Mouse (Mus musculus) heart, embryonic 15.5 days (tissue): ENCODE measurements around the gene Fam207a. TPM values are rescaled to one million over a fixed set of nuclear protein-coding genes. Genes with fewer than 3 reads are reported as not detected.

Experiments
- ATAC-seq: fragments of 200-750 bp; cut with Nextera tagmentation; replicated peaks from 2 replicates; pipeline ENCODE4 v1.8.0; 2017; ENCODE audit warnings: low read depth, moderate TSS enrichment; ENCODE audit not compliant: insufficient number of reproducible peaks, insufficient read depth, low FRiP score
- H3K27ac ChIP-seq: fragments of 300-500 bp; sonication (generic); 2 replicates; pipeline ENCODE4 v1.5.1; 2015; ENCODE audit warnings: mild to moderate bottlenecking, inconsistent platforms
- H3K27me3 ChIP-seq: fragments of 300-500 bp; sonication (generic); 2 replicates; pipeline ENCODE4 v1.6.1; 2015; ENCODE audit warnings: inconsistent platforms
- H3K36me3 ChIP-seq: fragments of 300-500 bp; sonication (generic); 2 replicates; pipeline ENCODE4 v1.6.1; 2015; ENCODE audit warnings: mild to moderate bottlenecking, inconsistent platforms
- H3K4me1 ChIP-seq: fragments of 300-500 bp; sonication (generic); replicated peaks from 2 replicates; pipeline ENCODE4 v1.6.1; 2015; ENCODE audit warnings: inconsistent platforms
- H3K4me2 ChIP-seq: fragments of 300-500 bp; sonication (generic); 2 replicates; pipeline ENCODE4 v1.6.1; 2015; ENCODE audit warnings: inconsistent platforms, mild to moderate bottlenecking, moderate library complexity
- H3K4me3 ChIP-seq: fragments of 300-500 bp; sonication (generic); 2 replicates; pipeline ENCODE4 v1.5.1; 2015; ENCODE audit warnings: mild to moderate bottlenecking, inconsistent platforms
- H3K9ac ChIP-seq: fragments of 300-500 bp; sonication (generic); 2 replicates; pipeline ENCODE4 v1.6.1; 2015; ENCODE audit warnings: mild to moderate bottlenecking, inconsistent platforms
- H3K9me3 ChIP-seq: fragments of 300-500 bp; sonication (generic); replicated peaks from 2 replicates; pipeline ENCODE4 v1.6.1; 2016; ENCODE audit warnings: inconsistent platforms
- WGBS: fragments of 180-500 bp; shearing (Covaris S2); methylation state at CpG from one replicate; pipeline ENCODE4 v1.1.7; 2015; ENCODE audit warnings: mixed read lengths; 5-methylcytosine and 5-hydroxymethylcytosine counted together
- polyA plus RNA-seq: library from polyadenylated mRNA; unstranded; fragments of >200 nt; fragmentation: Nextera tagmentation; extraction: Ambion mirVana; gene quantifications from 2 replicates; pipeline ENCODE4 v1.2.1, GENCODE M21; 2015

Gene Fam207a
- polyA plus RNA-seq, result 21.3 and 28.1 TPM in 2 replicates

DNA sequence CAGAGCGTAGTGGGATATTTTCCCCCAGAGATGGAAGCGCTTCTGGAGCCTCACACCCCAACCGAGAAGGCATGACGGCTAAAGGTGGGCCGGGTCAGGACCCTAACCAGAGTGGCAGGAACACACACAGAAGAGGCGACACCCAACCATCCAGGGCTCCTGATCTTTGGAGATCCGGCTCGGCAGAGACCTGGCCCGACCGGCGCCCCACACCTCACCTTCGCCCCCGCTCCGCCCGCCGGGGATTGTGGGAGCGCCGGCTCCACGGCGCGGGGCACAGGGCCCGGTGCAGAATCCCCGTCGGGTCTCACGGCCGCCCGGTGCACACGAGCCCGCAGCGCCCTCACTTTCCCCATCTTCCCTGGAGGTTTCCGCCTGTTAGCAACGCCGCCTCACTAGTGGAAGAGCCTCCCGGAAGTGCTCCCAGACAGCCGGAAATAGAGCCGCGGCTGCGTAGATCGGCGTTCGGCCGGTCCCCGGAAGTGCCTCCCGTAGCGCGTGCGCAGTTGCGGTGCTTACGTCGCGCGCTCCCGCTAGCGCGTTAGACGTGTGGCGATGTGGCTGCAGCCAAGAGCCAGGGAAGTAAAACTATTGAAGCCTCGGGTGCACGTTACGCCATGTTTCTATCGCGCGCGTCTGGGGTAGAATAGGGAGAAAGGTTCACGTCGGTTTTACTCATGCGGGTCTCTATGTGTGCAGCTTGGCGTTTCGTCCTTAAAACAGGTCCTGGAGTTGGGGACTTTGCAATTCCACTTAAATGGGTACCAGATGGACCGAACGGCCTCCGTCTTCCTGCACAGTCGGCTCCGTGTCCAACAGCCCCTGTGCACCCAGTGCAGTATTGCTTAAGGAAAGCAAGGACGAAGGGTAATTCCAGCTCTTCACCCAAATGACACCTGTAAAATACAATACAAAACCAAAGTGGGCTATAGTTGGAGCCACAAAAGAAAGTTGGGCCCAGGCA is at the start of gene Fam207a:
Fam207a (minus strand) TSS at position 401 of the 964 bp plus-strand sequence.
- Histone ChIP-seq H3K27me3 (no peaks in the 10 kb centered on the region), H3K36me3 (peaks cover 16% of the 10 kb centered on the region), H3K9me3 (no peaks in the 10 kb centered on the region), H3K4me3 (peak within 1 kb of the TSS; percentile 86), H3K27ac (peak within 1 kb of the TSS; percentile 84), H3K4me1 (peaks cover 19% of the 10 kb centered on the region), H3K9ac (peak within 1 kb of the TSS; percentile 79), H3K4me2 (peak within 1 kb of the TSS; percentile 81)
- WGBS, result under 1% methylated on average over 75 of the region's 75 CpGs
- ATAC-seq, result peak; percentile 90

DNA sequence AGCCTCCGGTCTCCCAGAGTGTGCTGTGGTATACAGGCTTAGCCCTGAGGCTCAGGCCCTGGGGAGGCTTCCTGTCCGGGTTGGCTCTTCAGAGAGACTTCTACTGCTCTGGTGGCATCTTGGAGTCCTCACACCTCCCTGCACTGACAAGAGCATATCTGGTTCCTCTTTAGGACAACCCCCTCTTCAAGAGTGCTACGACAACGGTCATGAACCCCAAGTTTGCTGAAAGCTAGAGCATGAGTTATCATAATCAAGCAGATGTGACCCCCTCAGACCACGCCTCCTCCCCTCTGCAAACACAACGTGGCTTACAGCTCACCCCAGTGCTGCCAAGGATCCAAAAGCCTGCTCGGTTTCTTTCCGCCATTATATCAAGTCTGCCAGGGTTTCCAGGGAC is 49.4 kb upstream of the Fam207a start:
- Histone ChIP-seq H3K27ac (no peak overlapping the region), H3K4me3 (no peak overlapping the region), H3K36me3 (no peaks in the 10 kb centered on the region), H3K4me1 (no peaks in the 10 kb centered on the region), H3K9ac (no peak overlapping the region), H3K4me2 (no peak overlapping the region), H3K9me3 (no peaks in the 10 kb centered on the region), H3K27me3 (no peaks in the 10 kb centered on the region)
- WGBS, result 60% methylated on average over 8 of the region's 8 CpGs
- no peak for ATAC-seq

DNA sequence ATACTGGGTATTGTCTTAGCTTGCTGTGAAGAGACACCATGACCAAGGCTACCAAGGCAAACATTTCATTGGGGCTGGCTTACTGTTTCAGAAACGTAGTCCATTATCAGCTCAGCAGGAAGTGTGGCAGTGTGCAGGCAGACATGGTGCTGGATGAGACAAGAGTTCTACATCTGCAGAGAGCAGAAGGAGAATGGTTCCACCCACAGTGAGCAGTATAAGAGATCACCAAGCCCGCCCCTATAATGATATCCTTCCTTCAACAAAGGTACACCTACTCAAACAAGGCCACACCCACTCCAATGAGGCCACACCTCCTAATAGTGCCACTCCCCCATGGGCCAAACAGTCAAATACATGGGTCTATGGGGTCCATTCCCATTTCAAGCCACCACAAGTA is 45.9 kb upstream of the Fam207a start:
- H3K9ac ChIP-seq, result no peak overlapping the region
- 58% methylated on average over 2 of the region's 2 CpGs for WGBS
- H3K27ac ChIP-seq, result no peak overlapping the region
- no peaks in the 10 kb centered on the region for H3K4me1 ChIP-seq
- no peak for ATAC-seq
- no peaks in the 10 kb centered on the region for H3K27me3 ChIP-seq
- no peaks in the 10 kb centered on the region for H3K36me3 ChIP-seq
- H3K4me3 ChIP-seq, result no peak overlapping the region
- no peak overlapping the region for H3K4me2 ChIP-seq
- H3K9me3 ChIP-seq, result no peaks in the 10 kb centered on the region

DNA sequence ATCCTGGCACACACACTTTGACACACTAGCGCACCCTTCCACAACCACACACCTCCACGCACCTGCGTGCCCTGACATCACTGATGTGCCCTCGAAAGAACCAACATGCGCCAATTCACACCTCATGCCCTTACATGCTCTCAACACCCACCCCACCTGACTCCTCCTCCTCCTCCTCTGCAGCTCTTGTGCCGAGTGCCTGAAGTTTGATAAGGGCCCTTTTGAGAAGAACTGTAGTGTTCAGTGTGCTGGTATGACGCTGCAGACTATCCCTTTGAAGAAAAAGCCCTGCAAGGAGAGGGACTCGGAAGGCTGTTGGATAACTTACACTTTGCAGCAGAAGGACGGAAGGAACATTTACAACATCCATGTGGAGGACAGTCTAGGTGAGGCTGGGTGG is 45.2 kb upstream of the Fam207a start:
- H3K27me3 ChIP-seq, result no peaks in the 10 kb centered on the region
- H3K9ac ChIP-seq, result no peak overlapping the region
- H3K27ac ChIP-seq, result no peak overlapping the region
- no peak overlapping the region for H3K4me2 ChIP-seq
- H3K9me3 ChIP-seq, result no peaks in the 10 kb centered on the region
- H3K4me3 ChIP-seq, result no peak overlapping the region
- WGBS, result 67% methylated on average over 9 of the region's 9 CpGs
- no peaks in the 10 kb centered on the region for H3K4me1 ChIP-seq
- ATAC-seq, result no peak
- no peaks in the 10 kb centered on the region for H3K36me3 ChIP-seq

DNA sequence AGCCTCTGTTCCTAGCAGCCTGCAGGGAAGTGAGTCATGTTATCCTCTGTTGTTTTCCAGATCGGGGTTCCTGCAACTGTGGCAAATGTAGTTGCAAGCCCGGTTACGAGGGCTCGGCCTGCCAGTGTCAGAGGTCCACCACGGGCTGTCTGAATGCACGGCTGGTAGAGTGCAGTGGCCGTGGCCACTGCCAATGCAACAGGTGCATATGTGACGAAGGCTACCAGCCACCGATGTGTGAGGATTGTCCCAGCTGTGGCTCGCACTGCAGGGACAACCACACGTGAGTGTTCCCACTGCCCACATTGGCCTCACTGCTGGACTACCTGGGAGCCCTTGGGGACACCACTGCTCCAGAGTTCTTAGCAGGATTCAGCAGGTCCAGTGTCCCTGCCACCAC is 44.5 kb upstream of the Fam207a start:
- no peaks in the 10 kb centered on the region for H3K27me3 ChIP-seq
- WGBS, result 79% methylated on average over 11 of the region's 11 CpGs
- no peak for ATAC-seq
- H3K9ac ChIP-seq, result no peak overlapping the region
- H3K36me3 ChIP-seq, result no peaks in the 10 kb centered on the region
- no peaks in the 10 kb centered on the region for H3K4me1 ChIP-seq
- no peak overlapping the region for H3K4me2 ChIP-seq
- no peak overlapping the region for H3K4me3 ChIP-seq
- H3K9me3 ChIP-seq, result no peaks in the 10 kb centered on the region
- H3K27ac ChIP-seq, result no peak overlapping the region

DNA sequence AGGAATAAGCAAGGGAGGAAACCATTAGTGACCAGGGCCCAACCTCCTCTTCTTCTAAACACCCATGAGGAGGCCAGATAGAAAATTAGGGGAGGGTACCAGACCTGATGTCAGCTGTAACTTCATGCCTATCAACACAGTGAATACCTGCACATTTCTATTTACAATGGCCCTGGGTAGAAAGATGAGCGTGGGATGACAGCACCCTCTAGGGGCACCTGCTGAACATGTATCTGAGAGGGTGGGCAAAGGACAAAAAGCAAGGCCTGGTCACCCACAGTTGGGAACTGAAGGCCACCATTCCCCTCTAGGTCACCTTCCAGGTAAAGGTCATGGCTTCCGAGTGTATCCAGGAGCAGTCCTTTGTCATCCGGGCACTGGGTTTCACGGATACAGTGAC is 42.1 kb upstream of the Fam207a start:
- Histone ChIP-seq H3K4me2 (no peak overlapping the region), H3K27ac (no peak overlapping the region), H3K4me3 (no peak overlapping the region), H3K4me1 (no peaks in the 10 kb centered on the region), H3K27me3 (no peaks in the 10 kb centered on the region), H3K36me3 (no peaks in the 10 kb centered on the region), H3K9ac (no peak overlapping the region), H3K9me3 (no peaks in the 10 kb centered on the region)
- ATAC-seq, result no peak
- 79% methylated on average over 4 of the region's 4 CpGs for WGBS

DNA sequence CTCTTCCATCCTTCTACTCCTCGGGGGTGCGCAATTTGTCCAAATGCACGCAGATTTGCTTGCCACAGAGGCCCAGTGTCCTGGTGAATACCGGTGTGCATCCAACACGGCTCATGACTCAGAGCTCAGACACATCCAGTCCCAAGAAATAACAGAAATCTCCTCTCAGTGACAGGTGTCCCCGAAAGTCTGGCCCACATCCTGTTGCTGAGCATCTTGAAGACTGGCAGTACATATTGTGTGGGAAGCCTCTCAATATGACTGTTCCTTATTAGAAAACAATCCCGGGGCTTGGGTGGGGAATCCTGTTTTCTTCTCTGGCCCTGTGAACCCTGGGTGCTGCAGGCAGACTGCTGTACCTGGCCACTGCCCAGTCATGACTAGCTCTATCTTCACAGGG is 41.0 kb upstream of the Fam207a start:
- no peaks in the 10 kb centered on the region for H3K36me3 ChIP-seq
- 87% methylated on average over 7 of the region's 7 CpGs for WGBS
- no peaks in the 10 kb centered on the region for H3K9me3 ChIP-seq
- H3K27me3 ChIP-seq, result no peaks in the 10 kb centered on the region
- H3K9ac ChIP-seq, result no peak overlapping the region
- no peak overlapping the region for H3K4me3 ChIP-seq
- no peaks in the 10 kb centered on the region for H3K4me1 ChIP-seq
- H3K4me2 ChIP-seq, result no peak overlapping the region
- ATAC-seq, result no peak
- no peak overlapping the region for H3K27ac ChIP-seq

DNA sequence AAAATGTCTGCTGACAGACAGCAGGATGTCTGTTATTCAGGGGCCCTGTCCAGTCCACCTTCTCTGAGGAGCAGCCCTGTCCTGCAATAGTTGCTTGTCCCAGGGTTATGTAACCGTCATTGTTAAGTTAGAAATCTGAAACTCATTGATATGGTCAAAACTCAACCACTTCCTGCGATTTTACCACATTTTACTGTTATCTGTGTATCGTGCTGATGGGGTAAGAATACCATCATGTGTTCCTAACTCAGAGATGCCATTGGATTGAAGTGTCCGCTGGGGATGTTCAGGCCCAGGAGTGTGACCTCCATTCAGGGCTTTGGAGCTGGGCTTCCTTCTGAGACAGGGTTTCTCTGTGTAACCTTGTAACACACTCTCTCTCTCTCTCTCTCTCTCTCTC is 39.3 kb upstream of the Fam207a start:
- no peak overlapping the region for H3K4me3 ChIP-seq
- no peak overlapping the region for H3K4me2 ChIP-seq
- 78% methylated on average over 4 of the region's 4 CpGs for WGBS
- no peaks in the 10 kb centered on the region for H3K9me3 ChIP-seq
- H3K27ac ChIP-seq, result no peak overlapping the region
- no peaks in the 10 kb centered on the region for H3K36me3 ChIP-seq
- no peak for ATAC-seq
- H3K9ac ChIP-seq, result no peak overlapping the region
- no peaks in the 10 kb centered on the region for H3K4me1 ChIP-seq
- no peaks in the 10 kb centered on the region for H3K27me3 ChIP-seq

DNA sequence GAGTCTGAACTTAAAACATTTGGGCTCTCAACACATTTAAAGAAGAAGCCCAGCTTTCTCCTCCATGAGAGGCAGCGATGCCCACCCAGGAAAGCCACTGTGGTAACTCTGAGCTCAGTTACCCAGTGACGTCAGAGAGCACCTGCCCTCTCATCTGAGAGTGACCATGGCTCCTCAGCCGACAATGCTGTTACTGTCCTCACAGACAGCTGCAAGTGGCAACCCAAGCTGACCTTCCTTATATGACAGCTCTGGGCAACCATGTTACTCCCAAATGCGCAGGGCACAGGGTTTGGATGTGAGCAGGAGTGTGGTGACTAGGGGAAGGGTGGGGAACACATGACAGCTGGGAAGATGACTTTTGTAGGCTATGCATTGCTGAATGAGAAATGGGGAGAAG is 37.7 kb upstream of the Fam207a start:
- Histone ChIP-seq H3K4me1 (0 out of 2 replicates have a peak, but pooled peaks cover 2% of the 10 kb centered on the region), H3K4me2 (no peak overlapping the region), H3K9me3 (no peaks in the 10 kb centered on the region), H3K27ac (no peak overlapping the region), H3K27me3 (no peaks in the 10 kb centered on the region), H3K4me3 (no peak overlapping the region), H3K36me3 (no peaks in the 10 kb centered on the region), H3K9ac (no peak overlapping the region)
- no peak for ATAC-seq
- 80% methylated on average over 4 of the region's 4 CpGs for WGBS

DNA sequence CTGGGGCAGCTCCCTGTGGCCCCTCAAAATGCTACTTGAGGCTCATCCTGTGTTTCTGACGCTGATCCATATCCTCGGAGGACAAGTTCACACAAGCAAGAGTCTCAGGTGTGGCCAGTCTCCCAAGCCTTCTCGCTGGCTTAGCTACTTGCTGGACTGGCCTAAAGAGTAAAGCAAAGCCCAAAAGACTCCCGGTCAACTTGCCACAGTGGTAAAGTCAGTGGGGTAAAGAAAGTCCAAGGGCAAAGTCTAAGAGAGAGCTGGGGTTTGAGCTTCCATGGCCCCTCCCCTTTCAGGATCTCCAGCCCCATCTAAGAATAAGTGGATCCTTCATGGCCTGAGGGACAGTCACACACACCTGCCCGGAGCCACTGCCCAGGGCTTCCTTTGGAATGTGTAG is 36.6 kb upstream of the Fam207a start:
- no peak overlapping the region for H3K9ac ChIP-seq
- 0 out of 2 replicates have a peak, but pooled peaks cover 2% of the 10 kb centered on the region for H3K4me1 ChIP-seq
- H3K4me2 ChIP-seq, result no peak overlapping the region
- 79% methylated on average over 5 of the region's 5 CpGs for WGBS
- no peak for ATAC-seq
- no peak overlapping the region for H3K4me3 ChIP-seq
- H3K36me3 ChIP-seq, result no peaks in the 10 kb centered on the region
- no peaks in the 10 kb centered on the region for H3K27me3 ChIP-seq
- H3K27ac ChIP-seq, result no peak overlapping the region
- H3K9me3 ChIP-seq, result no peaks in the 10 kb centered on the region

DNA sequence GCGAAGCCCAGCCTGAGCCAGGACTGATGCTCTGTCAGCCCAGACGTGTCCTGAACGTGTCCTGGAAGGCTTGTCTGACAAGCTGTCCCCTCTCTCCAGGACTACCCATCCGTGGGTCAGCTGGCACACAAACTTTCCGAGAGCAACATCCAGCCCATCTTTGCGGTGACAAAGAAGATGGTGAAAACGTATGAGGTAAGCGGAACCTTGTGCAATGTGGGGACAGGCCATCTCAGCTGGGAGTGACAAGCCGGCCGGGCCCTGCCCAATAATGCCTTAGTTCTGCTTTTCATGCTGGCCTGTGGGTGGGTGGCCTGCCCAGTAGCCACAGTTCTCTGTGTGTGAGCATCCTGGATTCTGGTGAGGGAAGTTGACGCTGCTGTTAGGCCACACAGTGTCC is 35.3 kb upstream of the Fam207a start:
- Histone ChIP-seq H3K36me3 (no peaks in the 10 kb centered on the region), H3K4me3 (no peak overlapping the region), H3K27ac (no peak overlapping the region), H3K4me1 (0 out of 2 replicates have a peak, but pooled peaks cover 2% of the 10 kb centered on the region), H3K9ac (no peak overlapping the region), H3K4me2 (no peak overlapping the region), H3K27me3 (no peaks in the 10 kb centered on the region), H3K9me3 (no peaks in the 10 kb centered on the region)
- ATAC-seq, result no peak
- WGBS, result 70% methylated on average over 11 of the region's 11 CpGs

DNA sequence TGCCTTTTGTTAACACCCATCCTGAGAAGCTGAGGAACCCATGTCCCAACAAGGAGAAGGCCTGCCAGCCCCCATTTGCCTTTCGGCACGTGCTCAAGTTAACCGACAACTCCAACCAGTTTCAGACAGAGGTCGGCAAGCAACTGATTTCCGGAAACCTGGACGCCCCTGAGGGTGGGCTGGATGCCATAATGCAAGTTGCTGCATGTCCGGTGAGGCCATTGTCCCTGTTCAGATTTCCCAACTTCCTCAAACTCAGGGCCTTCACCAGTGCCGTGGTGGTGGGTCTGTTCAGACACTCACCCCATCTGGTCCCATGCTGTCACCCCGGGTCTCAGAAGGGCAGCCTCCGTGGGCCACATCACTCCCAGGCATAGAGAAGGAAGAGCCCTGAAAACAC is 33.0 kb upstream of the Fam207a start:
- Histone ChIP-seq H3K4me2 (no peak overlapping the region), H3K27ac (no peak overlapping the region), H3K9ac (no peak overlapping the region), H3K4me3 (no peak overlapping the region), H3K36me3 (no peaks in the 10 kb centered on the region), H3K4me1 (0 out of 2 replicates have a peak, but pooled peaks cover 2% of the 10 kb centered on the region), H3K27me3 (no peaks in the 10 kb centered on the region), H3K9me3 (no peaks in the 10 kb centered on the region)
- WGBS, result 74% methylated on average over 10 of the region's 10 CpGs
- no peak for ATAC-seq
